Mouse (Mus musculus) ovary, postnatal 36 days (tissue): ENCODE measurements around the gene Lrrtm4.

Source experiments
- DNase-seq: peaks from one replicate; pipeline ENCODE4 v3.0.0; 2022; ENCODE audit warnings: low spot score, mixed read lengths

The Lrrtm4 gene

GRCm38 (mm10) chr6:80018765-80019164 lies at the start of gene Lrrtm4:
TSS of gene Lrrtm4 (plus strand) at chr6:80018877.
- DNase-seq: no peak

GRCm38 (mm10) chr6:80019189-80019860 lies 648 bp downstream of the Lrrtm4 start:
- DNase-seq: no peak

GRCm38 (mm10) chr6:80019861-80020230 lies 1.2 kb downstream of the Lrrtm4 start:
- DNase-seq: no peak

DNA sequence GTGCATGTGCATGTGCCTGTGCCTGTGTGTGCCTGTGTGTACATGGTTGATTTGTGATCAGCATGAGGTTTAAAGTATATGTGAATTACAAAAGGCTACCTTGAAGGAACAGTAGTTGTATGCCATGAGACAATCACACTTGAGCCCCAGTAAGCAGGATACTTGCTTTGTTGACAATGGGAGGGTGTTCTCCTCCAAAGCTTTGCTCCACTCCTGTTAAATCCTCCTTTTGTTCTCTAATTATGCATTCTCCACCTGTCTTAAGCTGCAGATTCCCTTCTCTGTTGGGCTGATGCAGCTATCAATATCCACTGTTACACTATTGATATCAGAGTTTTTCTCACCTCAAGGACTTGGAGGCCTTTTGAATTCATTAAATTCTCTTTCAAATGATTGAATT lies 38.2 kb downstream of the Lrrtm4 start:
- DNase-seq: no peak

DNA sequence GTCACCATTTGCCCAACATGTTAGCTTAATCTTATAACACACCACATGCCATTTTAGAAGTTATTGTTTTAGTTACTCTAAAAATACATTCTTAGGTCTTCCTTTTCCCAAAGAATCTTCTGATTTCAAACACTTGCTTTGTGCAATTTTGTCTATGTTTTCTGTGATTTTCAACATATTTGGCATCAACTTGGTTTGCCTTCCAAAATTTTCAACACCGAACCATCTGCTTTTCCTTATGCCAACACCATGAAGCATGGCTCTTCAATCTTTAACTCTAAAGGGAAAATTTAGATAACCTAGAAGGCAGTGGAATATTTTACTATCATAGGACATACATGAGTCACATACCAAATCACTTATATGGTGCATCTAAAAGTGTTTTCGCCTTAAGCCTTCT lies 59.3 kb downstream of the Lrrtm4 start:
- no peak for DNase-seq

- DNase-seq: no peak
Observed at GRCm38 (mm10) chr6:80079290-80079689, 60.6 kb downstream of the Lrrtm4 start.

GRCm38 (mm10) chr6:80094909-80095308 lies 76.2 kb downstream of the Lrrtm4 start:
- DNase-seq: no peak

- DNase-seq: no peak
Observed at GRCm38 (mm10) chr6:80105343-80105742, 86.7 kb downstream of the Lrrtm4 start.

- no peak for DNase-seq
Observed at GRCm38 (mm10) chr6:80105843-80106242, 87.2 kb downstream of the Lrrtm4 start.

DNA sequence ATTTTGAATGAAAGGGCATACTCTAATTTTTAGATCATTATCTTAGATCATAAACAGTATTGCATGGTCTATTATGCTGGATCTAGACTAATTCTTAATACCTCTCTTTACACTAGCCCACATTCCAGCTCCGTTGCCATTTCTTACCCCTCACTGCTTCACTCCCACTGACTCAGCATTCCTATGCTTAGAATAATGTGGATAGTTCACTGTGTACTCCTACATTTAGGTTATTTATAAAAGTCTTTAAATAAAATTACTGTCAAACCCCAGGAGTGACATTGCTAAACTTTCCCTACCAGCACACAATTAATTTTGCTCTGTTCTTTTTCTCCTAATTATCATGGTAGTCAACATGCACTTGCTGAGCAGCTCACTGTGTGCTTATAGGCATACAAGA lies 107.7 kb downstream of the Lrrtm4 start:
- no peak for DNase-seq

DNA sequence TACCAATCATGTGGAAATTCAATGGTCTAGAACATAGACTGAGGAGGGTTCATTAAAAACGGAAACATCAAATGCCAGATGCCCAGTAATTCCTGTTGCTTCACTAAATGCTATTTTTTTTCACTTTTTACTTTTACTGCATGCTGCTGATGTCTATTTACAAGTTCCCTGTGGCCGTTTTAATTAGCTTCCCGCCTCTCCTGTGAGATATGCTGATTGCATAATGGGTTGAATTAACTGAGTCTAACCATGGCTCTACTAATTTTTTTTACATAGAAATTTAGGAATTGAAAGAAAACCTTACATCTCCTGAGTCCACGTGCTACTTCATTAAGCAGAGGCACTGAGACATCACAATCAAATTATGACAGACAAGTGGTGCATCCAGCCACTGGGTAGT lies 143.9 kb downstream of the Lrrtm4 start:
- DNase-seq: no peak

DNA sequence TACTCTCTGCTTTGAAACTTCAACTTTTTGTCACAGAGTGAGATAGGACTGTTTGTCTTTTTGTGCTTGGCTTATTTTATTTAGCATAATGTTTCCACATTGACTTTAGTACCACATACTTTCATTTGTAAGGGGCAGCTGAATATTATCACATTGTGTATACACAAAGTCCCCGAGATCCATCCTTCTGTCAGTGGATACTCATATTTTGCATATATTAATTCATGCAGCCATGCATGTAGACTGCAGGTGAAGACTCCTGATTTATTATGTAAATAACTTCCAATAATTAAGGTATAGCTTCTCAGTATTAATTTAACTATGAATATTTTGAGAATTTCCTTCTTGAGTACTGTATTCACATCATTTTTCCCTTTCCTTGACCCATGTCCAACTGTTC lies 163.2 kb downstream of the Lrrtm4 start:
- DNase-seq: no peak

- no peak for DNase-seq
Observed at GRCm38 (mm10) chr6:80182353-80182752, 163.7 kb downstream of the Lrrtm4 start.

GRCm38 (mm10) chr6:80185489-80186113 lies 166.9 kb downstream of the Lrrtm4 start:
- DNase-seq: no peak

GRCm38 (mm10) chr6:80186791-80187190 lies 168.1 kb downstream of the Lrrtm4 start:
- no peak for DNase-seq

DNA sequence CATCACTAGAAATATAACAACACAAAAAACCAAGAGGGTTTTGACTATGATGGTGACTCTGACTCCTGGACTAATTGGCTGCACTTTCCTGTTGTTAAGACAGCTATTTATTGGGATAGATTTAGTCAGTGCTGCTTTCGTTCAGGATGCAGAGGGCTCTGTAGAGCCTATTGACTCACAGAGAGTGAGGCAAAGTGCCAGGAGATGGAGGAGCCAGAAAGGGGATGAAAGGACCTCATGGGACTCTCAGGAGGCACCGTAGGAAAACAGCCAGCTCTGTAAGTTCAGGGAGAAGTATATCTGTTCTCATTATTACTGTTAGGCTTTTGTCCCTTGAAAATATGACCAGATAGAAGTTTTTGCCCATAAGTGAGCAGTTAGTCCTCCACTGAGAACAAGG lies 190.8 kb downstream of the Lrrtm4 start:
- no peak for DNase-seq

DNA sequence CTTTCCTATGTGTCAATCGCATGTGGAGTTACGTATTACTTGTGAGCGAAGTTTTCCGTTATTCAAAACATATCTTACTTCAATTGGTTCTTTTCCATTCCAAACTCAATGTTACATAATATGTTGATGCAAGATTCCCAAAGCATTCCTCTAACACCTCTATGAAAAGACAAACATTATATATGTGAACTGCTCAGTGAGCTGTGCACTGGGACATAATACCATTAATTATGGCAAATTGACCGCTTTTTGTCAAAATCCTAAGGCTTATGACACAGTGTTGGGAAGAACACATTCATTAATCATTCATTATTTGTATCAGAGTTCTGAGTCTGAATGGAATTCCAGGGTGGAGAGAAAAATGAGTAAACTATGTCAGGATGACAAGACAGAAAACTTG lies 191.6 kb downstream of the Lrrtm4 start:
- DNase-seq: no peak

GRCm38 (mm10) chr6:80261595-80261994 lies 242.9 kb downstream of the Lrrtm4 start:
- DNase-seq: no peak

GRCm38 (mm10) chr6:80263972-80264371 lies 245.3 kb downstream of the Lrrtm4 start:
- no peak for DNase-seq

GRCm38 (mm10) chr6:80264584-80264983 lies 245.9 kb downstream of the Lrrtm4 start:
- no peak for DNase-seq

GRCm38 (mm10) chr6:80265746-80266145 lies 247.1 kb downstream of the Lrrtm4 start:
- DNase-seq: no peak

DNA sequence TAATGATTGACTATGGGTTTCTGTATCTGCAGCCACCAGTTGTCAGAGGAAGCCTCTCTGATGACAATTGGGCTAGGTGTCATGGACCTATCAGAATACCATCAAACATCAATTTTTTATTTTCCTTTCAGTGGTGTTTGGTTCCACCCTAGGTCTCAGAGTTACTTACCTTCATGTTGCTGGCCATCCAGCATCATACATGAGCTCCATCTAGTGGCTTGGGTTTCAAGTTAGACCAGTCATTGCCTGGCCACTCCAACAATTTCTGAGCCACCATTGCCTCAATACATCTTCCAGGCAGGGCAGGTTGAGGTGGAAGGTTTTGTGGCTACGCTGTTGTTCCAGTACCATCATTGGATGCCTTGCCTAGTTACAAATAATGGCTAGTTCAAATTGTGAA lies 268.3 kb downstream of the Lrrtm4 start:
- no peak for DNase-seq

DNA sequence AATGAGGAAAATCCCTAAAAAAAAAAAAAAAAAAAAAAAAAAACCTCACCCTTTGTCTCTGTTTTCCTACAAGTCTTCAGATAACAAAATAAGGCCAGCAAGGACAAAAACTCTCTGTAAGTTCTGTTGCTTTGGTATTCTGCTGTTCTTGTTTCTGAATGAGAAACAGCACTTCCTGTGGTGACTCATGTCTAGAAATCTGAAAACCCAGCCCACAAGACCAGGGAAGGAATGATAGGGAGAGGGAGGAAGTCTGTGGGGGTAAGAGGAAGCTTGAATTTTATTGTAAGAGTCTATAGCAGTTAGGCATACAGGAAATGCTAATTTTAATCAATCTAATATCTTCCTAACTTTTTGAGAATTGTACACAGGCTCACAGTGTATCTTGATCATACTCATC lies 283.2 kb downstream of the Lrrtm4 start:
- DNase-seq: no peak

DNA sequence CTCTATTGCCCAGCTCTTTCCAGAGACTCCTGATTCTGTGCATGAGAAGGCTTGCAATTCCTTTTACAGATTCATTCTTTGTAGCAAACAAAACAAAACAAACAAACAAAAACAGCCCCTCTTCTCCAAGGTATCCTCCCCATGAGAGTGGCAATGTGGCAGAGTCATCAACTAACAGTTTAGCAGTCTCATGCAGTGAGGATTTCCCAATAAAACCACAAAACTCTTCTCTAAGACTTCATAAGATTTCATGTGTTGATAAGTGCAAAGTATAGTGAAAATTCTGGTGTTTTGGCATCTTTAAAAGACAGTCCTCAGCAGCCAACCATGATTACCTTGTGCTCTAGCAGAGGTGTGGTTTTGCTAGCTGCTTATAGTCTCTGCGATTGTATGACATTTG lies 284.9 kb downstream of the Lrrtm4 start:
- no peak for DNase-seq
